Mouse (Mus musculus): ENCODE measurements at regions not wholly inside any gene's neighbourhood (a gene's known extent, or its start where the extent isn't known, plus 50 kb on each side); places are given as distances from the start of the nearest gene placed in this dataset.

- H3K9me3 ChIP-seq (ENCODE audit: low read length) = no peaks in the 10 kb centered on the region
- no peak for DNase-seq
- no peak overlapping the region for H3K9ac ChIP-seq
- H3K4me3 ChIP-seq (ENCODE audit: low read depth, low read length) = no peak overlapping the region
- no peak overlapping the region for H3K4me2 ChIP-seq (ENCODE audit: low read depth)
- H3K27ac ChIP-seq (ENCODE audit: low read depth, low read length) = no peak overlapping the region
- H3K4me1 ChIP-seq (ENCODE audit: insufficient read depth) = no peaks in the 10 kb centered on the region
- WGBS = 66% methylated on average over 18 of the region's 18 CpGs
- no peak for TF ChIP-seq CTCF (IDR thresholded peaks at IDR 0.05; ENCODE audit: low read depth)
- H3K36me3 ChIP-seq (ENCODE audit: insufficient read depth) = no peaks in the 10 kb centered on the region
- H3K27me3 ChIP-seq (ENCODE audit: insufficient read depth, low read length) = no peaks in the 10 kb centered on the region
- no peak for ATAC-seq
These were observed 310.7 kb downstream of the Prr30 start for GRCm38 (mm10) chr14:100889163-100890157.

DNA sequence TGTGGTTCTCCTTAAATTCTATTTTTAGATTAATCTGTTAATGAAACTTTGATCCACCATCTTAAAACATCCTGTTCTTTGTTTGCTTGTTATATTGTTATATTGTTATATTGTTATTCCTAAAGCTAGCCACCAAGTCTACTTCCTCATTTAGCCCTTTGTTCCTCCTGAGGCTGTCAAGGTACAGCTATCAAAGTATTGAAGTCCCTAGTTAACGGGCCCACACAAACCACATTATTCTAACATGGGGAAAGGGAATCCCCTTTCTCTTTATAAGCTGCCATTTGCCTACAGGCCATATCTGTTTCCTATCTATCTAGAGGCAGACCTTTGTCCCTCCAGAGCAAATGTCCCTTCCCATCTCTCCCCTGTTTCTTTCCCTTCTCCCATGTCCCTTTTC, 317.0 kb downstream of the Prr30 start:
- ATAC-seq (no peak), DNase-seq (no peak)
- no peak overlapping the region for H3K27ac ChIP-seq (ENCODE audit: low read depth, low read length)
- no peak overlapping the region for H3K4me3 ChIP-seq (ENCODE audit: low read depth, low read length)
- H3K36me3 ChIP-seq (ENCODE audit: insufficient read depth) = no peaks in the 10 kb centered on the region
- TF ChIP-seq CTCF (IDR thresholded peaks at IDR 0.05; ENCODE audit: low read depth) = no peak
- H3K9ac ChIP-seq = no peak overlapping the region
- H3K9me3 ChIP-seq (ENCODE audit: low read length) = no peaks in the 10 kb centered on the region
- H3K27me3 ChIP-seq (ENCODE audit: insufficient read depth, low read length) = no peaks in the 10 kb centered on the region
- WGBS = 69% methylated on average over 1 of the region's 1 CpGs
- no peak overlapping the region for H3K4me2 ChIP-seq (ENCODE audit: low read depth)
- H3K4me1 ChIP-seq (ENCODE audit: insufficient read depth) = no peaks in the 10 kb centered on the region

- Histone ChIP-seq H3K4me1 (ENCODE audit: insufficient read depth) (no peaks in the 10 kb centered on the region), H3K9me3 (ENCODE audit: low read length) (no peaks in the 10 kb centered on the region), H3K27me3 (ENCODE audit: insufficient read depth, low read length) (no peaks in the 10 kb centered on the region), H3K4me2 (ENCODE audit: low read depth) (no peak overlapping the region), H3K4me3 (ENCODE audit: low read depth, low read length) (no peak overlapping the region), H3K36me3 (ENCODE audit: insufficient read depth) (no peaks in the 10 kb centered on the region), H3K27ac (ENCODE audit: low read depth, low read length) (no peak overlapping the region), H3K9ac (no peak overlapping the region)
- no peak for TF ChIP-seq CTCF (IDR thresholded peaks at IDR 0.05; ENCODE audit: low read depth)
- 88% methylated on average over 2 of the region's 2 CpGs for WGBS
- no peak for DNase-seq
- ATAC-seq = no peak
These were observed 320.0 kb downstream of the Prr30 start for GRCm38 (mm10) chr14:100880103-100880502.

- 78% methylated on average over 3 of the region's 3 CpGs for WGBS
- no peak overlapping the region for H3K4me2 ChIP-seq (ENCODE audit: low read depth)
- no peaks in the 10 kb centered on the region for H3K27me3 ChIP-seq (ENCODE audit: insufficient read depth, low read length)
- DNase-seq (no peak), ATAC-seq (no peak)
- no peaks in the 10 kb centered on the region for H3K36me3 ChIP-seq (ENCODE audit: insufficient read depth)
- H3K4me3 ChIP-seq (ENCODE audit: low read depth, low read length) = no peak overlapping the region
- TF ChIP-seq CTCF (IDR thresholded peaks at IDR 0.05; ENCODE audit: low read depth) = no peak
- no peak overlapping the region for H3K27ac ChIP-seq (ENCODE audit: low read depth, low read length)
- H3K9me3 ChIP-seq (ENCODE audit: low read length) = no peaks in the 10 kb centered on the region
- H3K4me1 ChIP-seq (ENCODE audit: insufficient read depth) = no peaks in the 10 kb centered on the region
- H3K9ac ChIP-seq = no peak overlapping the region
These were observed 332.3 kb downstream of the Prr30 start for GRCm38 (mm10) chr14:100867790-100868189.

GRCm38 (mm10) chr14:100864792-100865191, 335.3 kb downstream of the Prr30 start:
- H3K4me3 ChIP-seq (ENCODE audit: low read depth, low read length) = no peak overlapping the region
- H3K9me3 ChIP-seq (ENCODE audit: low read length) = no peaks in the 10 kb centered on the region
- no peak overlapping the region for H3K9ac ChIP-seq
- no peaks in the 10 kb centered on the region for H3K36me3 ChIP-seq (ENCODE audit: insufficient read depth)
- no peak for DNase-seq
- H3K4me1 ChIP-seq (ENCODE audit: insufficient read depth) = no peaks in the 10 kb centered on the region
- no peak overlapping the region for H3K4me2 ChIP-seq (ENCODE audit: low read depth)
- H3K27me3 ChIP-seq (ENCODE audit: insufficient read depth, low read length) = no peaks in the 10 kb centered on the region
- no peak for ATAC-seq
- no peak for TF ChIP-seq CTCF (IDR thresholded peaks at IDR 0.05; ENCODE audit: low read depth)
- H3K27ac ChIP-seq (ENCODE audit: low read depth, low read length) = no peak overlapping the region
- WGBS = 88% methylated on average over 2 of the region's 2 CpGs

DNA sequence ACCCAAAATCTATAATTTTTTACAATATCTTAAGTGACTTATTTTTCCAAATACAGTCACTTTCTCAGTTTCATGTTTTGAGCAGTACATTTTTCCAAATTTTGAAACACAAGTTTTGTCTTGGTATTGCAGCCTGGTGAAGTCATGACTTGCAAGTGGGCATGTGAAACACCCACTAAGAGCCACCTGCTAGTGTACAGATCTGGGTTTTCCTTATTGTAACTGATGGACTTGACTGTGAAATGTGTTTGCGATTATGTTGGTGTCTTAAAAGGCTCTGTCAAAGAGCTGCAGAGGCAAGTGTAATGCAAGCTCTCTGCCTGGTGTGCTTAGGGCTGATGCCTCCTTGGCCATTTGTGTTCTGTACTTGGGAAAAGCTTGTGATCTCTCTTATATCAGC, 336.0 kb downstream of the Prr30 start:
- Histone ChIP-seq H3K9me3 (ENCODE audit: low read length) (no peaks in the 10 kb centered on the region), H3K4me2 (ENCODE audit: low read depth) (no peak overlapping the region), H3K4me3 (ENCODE audit: low read depth, low read length) (no peak overlapping the region), H3K27me3 (ENCODE audit: insufficient read depth, low read length) (no peaks in the 10 kb centered on the region), H3K27ac (ENCODE audit: low read depth, low read length) (no peak overlapping the region), H3K4me1 (ENCODE audit: insufficient read depth) (no peaks in the 10 kb centered on the region), H3K36me3 (ENCODE audit: insufficient read depth) (no peaks in the 10 kb centered on the region), H3K9ac (no peak overlapping the region)
- TF ChIP-seq CTCF (IDR thresholded peaks at IDR 0.05; ENCODE audit: low read depth) = no peak
- DNase-seq = no peak
- ATAC-seq = no peak
- WGBS = 89% methylated on average over 1 of the region's 1 CpGs

DNA sequence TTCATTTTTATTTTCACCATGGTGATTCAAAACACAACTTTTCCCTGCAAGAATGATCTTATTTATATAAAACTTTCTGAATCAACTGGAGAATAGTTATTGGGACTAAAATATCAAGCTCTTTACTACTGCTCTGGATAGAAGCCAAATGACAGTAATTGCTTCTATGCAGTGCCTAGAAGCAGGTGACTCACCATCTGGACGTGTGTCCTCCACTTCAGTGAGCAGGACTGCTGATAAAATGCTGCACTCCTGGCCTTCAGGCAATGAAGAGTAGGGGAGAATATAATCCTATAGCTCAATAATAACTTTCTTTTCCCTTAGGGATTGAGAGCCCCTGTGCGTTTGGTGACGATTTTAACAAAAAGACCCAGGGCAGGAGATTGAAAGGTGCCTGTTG, 357.3 kb downstream of the Prr30 start:
- ATAC-seq = no peak
- H3K9me3 ChIP-seq (ENCODE audit: low read length) = no peaks in the 10 kb centered on the region
- no peak overlapping the region for H3K9ac ChIP-seq
- DNase-seq = no peak
- H3K4me3 ChIP-seq (ENCODE audit: low read depth, low read length) = no peak overlapping the region
- H3K27ac ChIP-seq (ENCODE audit: low read depth, low read length) = no peak overlapping the region
- no peaks in the 10 kb centered on the region for H3K27me3 ChIP-seq (ENCODE audit: insufficient read depth, low read length)
- 73% methylated on average over 3 of the region's 3 CpGs for WGBS
- no peaks in the 10 kb centered on the region for H3K36me3 ChIP-seq (ENCODE audit: insufficient read depth)
- no peak overlapping the region for H3K4me2 ChIP-seq (ENCODE audit: low read depth)
- H3K4me1 ChIP-seq (ENCODE audit: insufficient read depth) = no peaks in the 10 kb centered on the region
- TF ChIP-seq CTCF (IDR thresholded peaks at IDR 0.05; ENCODE audit: low read depth) = no peak

Data from forebrain, postnatal 0 days (tissue).